Mouse (Mus musculus): ENCODE measurements at regions not wholly inside any gene's neighbourhood (a gene's known extent, or its start where the extent isn't known, plus 50 kb on each side); places are given as distances from the start of the nearest gene placed in this dataset.

DNA sequence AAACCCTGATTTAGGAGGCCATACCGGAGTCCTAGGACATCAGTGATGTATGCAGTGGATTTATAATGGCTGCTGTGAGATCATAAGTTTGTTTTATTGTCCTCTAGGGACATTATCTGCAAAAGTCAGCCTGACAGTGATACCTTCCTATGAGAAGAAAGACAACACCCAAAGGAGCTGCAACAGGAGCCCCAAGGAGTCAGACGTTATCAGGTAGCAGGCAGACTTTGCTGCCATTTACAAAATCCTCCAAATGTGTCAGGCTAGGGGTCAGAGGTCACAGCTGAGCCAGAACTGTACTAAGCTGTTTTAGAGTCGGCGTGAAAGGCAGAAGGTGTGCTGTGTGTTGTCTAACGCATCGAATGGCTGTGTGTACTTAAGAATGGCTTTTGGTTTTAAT, 65.4 kb upstream of the Kif2a start:
- no peak for DNase-seq (ENCODE audit: low read depth, low spot score)

DNA sequence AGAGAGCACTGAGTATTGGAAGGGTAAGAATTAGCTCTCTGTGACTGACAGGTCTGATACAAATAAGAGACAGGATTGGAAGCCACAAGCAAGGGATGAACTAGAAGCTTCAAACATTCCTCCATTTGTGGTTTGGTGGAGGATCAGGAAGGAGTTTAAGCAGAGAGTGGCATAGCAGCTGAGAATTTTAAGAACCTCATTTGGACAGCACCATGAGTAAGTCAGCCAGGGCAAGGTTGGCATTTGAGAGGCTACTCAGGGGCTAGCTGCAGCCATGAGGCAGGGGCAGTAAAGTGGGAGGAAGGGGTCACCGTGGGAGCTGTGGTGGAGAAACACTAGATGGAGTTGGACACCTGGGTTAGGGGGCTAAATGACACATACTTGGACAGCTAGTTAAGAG, 56.2 kb upstream of the Kif2a start:
- no peak for DNase-seq (ENCODE audit: low read depth, low spot score)

DNA sequence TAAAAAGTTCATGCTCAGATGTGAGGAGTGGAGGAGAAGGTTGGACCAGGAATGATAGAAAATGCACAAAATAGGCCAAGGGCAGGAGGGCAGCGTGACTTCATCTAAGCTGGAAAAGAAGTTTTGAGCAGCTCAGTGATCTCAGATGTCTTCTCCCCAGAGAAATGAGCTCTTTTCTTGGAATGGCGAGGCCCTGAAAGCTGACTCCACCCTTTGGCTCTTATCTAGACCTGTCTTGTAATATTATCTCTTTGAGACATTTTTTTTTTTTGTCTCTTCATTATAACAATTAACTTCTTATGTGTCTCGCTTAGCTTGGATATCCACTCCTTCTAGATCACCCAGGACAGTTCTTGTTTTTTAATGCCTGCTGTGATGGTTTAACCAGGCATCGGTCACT, 53.0 kb upstream of the Kif2a start:
- no peak for DNase-seq (ENCODE audit: low read depth, low spot score)

DNA sequence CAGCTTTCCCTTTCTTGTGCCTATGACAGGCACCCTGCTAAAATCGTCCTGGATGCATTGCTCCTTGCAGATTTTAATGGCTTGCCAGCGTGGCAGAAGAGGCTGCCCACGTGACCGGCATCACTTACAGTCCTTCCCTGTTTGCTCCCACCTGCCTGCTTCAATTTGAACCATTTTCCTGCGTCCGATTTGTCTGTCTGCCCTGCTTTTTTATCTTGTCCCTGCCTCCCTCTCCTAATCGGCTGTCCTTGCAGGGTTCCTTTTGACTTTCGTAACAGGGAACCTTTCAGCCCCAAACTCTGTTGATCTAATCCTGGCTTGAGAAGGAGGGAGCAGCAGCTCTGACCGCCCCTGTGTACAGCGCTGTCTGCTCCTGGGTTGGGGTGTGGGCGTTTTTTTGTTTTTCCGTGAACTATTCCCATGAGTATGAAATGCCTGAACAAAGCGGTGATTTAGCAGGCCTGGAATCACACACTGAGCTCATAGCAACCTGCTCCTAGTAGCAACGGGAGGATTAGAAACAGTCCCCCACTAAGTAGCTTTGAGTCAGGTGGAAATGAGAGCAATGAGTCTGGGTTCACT, 51.2 kb upstream of the Kif2a start:
- DNase-seq (ENCODE audit: low read depth, low spot score), result no peak

DNA sequence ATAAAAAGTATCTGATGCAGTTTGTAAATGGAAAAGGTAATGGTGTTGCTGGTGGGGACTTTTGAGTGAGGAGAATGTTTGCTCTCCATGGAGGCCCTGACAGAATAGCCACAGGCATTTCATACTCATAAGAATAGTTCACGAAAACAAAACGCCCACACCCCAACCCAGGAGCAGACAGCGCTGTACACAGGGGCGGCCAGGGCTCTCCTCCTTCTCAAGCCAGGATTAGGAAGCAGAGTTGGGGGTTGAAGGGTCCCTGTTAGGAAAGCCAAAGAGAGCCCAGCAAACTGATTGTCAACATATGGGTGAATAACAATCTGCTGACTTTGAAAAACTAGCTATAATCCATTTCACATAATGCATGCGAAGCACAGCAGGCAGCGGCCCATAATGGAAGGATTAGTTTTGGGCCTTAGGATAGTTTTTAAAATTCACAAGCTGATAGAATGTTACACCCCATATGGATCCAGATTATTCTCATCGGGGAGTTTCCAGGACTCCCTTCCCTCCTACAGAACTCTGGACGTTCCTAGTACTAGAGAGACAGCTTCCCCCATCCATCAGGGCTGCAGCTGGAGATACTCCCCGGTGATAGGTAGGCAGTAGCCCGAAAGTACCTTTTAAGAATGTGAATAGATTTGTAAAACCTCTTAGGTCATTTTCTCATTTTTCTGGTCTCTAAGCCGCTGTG, 50.6 kb upstream of the Kif2a start:
- no peak for DNase-seq (ENCODE audit: low read depth, low spot score)

Measured in WW6 (cell line).